Mouse (Mus musculus): ENCODE measurements at regions not wholly inside any gene's neighbourhood (a gene's known extent, or its start where the extent isn't known, plus 50 kb on each side); places are given as distances from the start of the nearest gene placed in this dataset.

DNA sequence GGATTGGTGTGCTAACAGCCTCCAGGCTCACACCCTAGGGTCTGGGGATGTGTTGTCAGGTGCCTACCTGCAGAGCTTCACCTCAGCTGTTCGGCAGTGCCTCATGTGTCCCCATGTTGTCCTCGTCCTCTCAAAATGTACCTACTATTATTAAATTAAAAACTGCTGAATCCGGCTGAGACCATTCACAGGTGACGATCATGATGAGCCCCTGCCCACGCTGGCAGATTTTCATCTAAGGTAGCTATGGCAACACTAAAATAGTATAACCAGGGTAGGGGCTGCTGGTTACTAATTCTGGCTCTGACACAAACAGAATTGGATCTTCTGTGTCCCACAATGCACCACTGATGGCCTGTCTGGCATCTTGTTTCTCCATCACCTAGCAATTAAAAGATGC is 196.8 kb downstream of the Pdcd6ip start:
- Histone ChIP-seq H3K4me1 (replicated peaks; ENCODE audit: low read depth, low read length) (peaks cover 34% of the 10 kb centered on the region), H3K27me3 (ENCODE audit: insufficient read depth, low read length) (peaks cover 5% of the 10 kb centered on the region), H3K4me3 (replicated peaks; ENCODE audit: low read length) (no peak overlapping the region), H3K9me3 (ENCODE audit: low read length) (no peaks in the 10 kb centered on the region), H3K36me3 (ENCODE audit: insufficient read depth, low read length) (no peaks in the 10 kb centered on the region)
- TF ChIP-seq POU5F1 (IDR thresholded peaks at IDR 0.05; ENCODE audit: borderline replicate concordance, low read length) (no peak), CTCF (conservative IDR thresholded peaks at IDR 0.05; ENCODE audit: low read length) (no peak), NANOG (IDR thresholded peaks at IDR 0.05; ENCODE audit: borderline replicate concordance, low read length) (no peak)

DNA sequence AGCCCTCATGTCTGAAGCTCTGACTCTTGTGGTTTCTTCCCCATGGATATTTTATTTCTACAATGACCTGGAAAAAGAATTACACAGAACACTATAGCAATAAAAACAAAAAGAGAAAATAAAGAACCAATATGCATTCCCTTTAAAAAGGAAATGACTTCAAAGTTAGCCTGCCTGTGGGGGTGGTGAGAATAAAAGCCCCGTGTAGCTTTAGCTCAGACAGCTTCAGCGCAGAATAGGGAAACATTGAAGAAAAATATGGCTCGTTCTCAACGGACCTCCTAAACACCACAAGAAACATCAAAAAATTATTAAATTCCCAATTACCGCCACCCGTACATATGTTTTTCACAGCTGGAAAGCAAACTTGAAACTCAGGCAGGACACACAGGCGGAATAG is 198.7 kb downstream of the Pdcd6ip start:
- Histone ChIP-seq H3K4me3 (replicated peaks; ENCODE audit: low read length) (no peak overlapping the region), H3K9me3 (ENCODE audit: low read length) (no peaks in the 10 kb centered on the region), H3K36me3 (ENCODE audit: insufficient read depth, low read length) (no peaks in the 10 kb centered on the region), H3K27me3 (ENCODE audit: insufficient read depth, low read length) (peaks cover 3% of the 10 kb centered on the region), H3K4me1 (replicated peaks; ENCODE audit: low read depth, low read length) (peaks cover 25% of the 10 kb centered on the region)
- TF ChIP-seq POU5F1 (IDR thresholded peaks at IDR 0.05; ENCODE audit: borderline replicate concordance, low read length) (no peak), NANOG (IDR thresholded peaks at IDR 0.05; ENCODE audit: borderline replicate concordance, low read length) (no peak), CTCF (conservative IDR thresholded peaks at IDR 0.05; ENCODE audit: low read length) (no peak)

GRCm38 (mm10) chr9:113508821-113509220 is 199.2 kb downstream of the Pdcd6ip start:
- Histone ChIP-seq H3K27me3 (ENCODE audit: insufficient read depth, low read length) (peaks cover 3% of the 10 kb centered on the region; the same call in 1 of the 2 replicates), H3K9me3 (ENCODE audit: low read length) (no peaks in the 10 kb centered on the region), H3K4me3 (replicated peaks; ENCODE audit: low read length) (no peak overlapping the region), H3K36me3 (ENCODE audit: insufficient read depth, low read length) (no peaks in the 10 kb centered on the region), H3K4me1 (replicated peaks; ENCODE audit: low read depth, low read length) (peaks cover 25% of the 10 kb centered on the region)
- TF ChIP-seq NANOG (IDR thresholded peaks at IDR 0.05; ENCODE audit: borderline replicate concordance, low read length) (no peak), POU5F1 (IDR thresholded peaks at IDR 0.05; ENCODE audit: borderline replicate concordance, low read length) (no peak), CTCF (conservative IDR thresholded peaks at IDR 0.05; ENCODE audit: low read length) (no peak)

GRCm38 (mm10) chr9:113507561-113508460 is 200.2 kb downstream of the Pdcd6ip start:
- no peaks in the 10 kb centered on the region for H3K36me3 ChIP-seq (ENCODE audit: insufficient read depth, low read length)
- TF ChIP-seq POU5F1 (IDR thresholded peaks at IDR 0.05; ENCODE audit: borderline replicate concordance, low read length) (no peak), CTCF (conservative IDR thresholded peaks at IDR 0.05; ENCODE audit: low read length) (no peak), NANOG (IDR thresholded peaks at IDR 0.05; ENCODE audit: borderline replicate concordance, low read length) (no peak)

GRCm38 (mm10) chr9:113499246-113499645 is 208.8 kb downstream of the Pdcd6ip start:
- no peaks in the 10 kb centered on the region for H3K36me3 ChIP-seq (ENCODE audit: insufficient read depth, low read length)
- no peaks in the 10 kb centered on the region for H3K27me3 ChIP-seq (ENCODE audit: insufficient read depth, low read length)
- TF ChIP-seq CTCF (conservative IDR thresholded peaks at IDR 0.05; ENCODE audit: low read length) (no peak), POU5F1 (IDR thresholded peaks at IDR 0.05; ENCODE audit: borderline replicate concordance, low read length) (no peak)
- peaks cover 18% of the 10 kb centered on the region for H3K4me1 ChIP-seq (replicated peaks; ENCODE audit: low read depth, low read length)
- peaks cover 3% of the 10 kb centered on the region for H3K9me3 ChIP-seq (ENCODE audit: low read length)
- no peak overlapping the region for H3K4me3 ChIP-seq (replicated peaks; ENCODE audit: low read length)

More at GRCm38 (mm10) chr9:113507561-113508460, 200.2 kb downstream of the Pdcd6ip start:
- Histone ChIP-seq H3K4me3 (replicated peaks; ENCODE audit: low read length) (peak overlapping the region; percentile 43; the same call in 1 of the 2 replicates), H3K27me3 (ENCODE audit: insufficient read depth, low read length) (peaks cover 3% of the 10 kb centered on the region; the same call in 1 of the 2 replicates), H3K4me1 (replicated peaks; ENCODE audit: low read depth, low read length) (peaks cover 25% of the 10 kb centered on the region), H3K9me3 (ENCODE audit: low read length) (no peaks in the 10 kb centered on the region)

- TF ChIP-seq CTCF (conservative IDR thresholded peaks at IDR 0.05; ENCODE audit: low read length) = no peak
- peak; percentile 79 for TF ChIP-seq NANOG (IDR thresholded peaks at IDR 0.05; ENCODE audit: borderline replicate concordance, low read length)
- Histone ChIP-seq H3K27me3 (ENCODE audit: insufficient read depth, low read length) (no peaks in the 10 kb centered on the region), H3K4me1 (replicated peaks; ENCODE audit: low read depth, low read length) (peaks cover 18% of the 10 kb centered on the region), H3K4me3 (replicated peaks; ENCODE audit: low read length) (no peak overlapping the region), H3K36me3 (ENCODE audit: insufficient read depth, low read length) (no peaks in the 10 kb centered on the region), H3K9me3 (ENCODE audit: low read length) (peaks cover 3% of the 10 kb centered on the region)
These were observed 211.8 kb downstream of the Pdcd6ip start for GRCm38 (mm10) chr9:113496176-113496732.

- peaks cover 27% of the 10 kb centered on the region for H3K4me1 ChIP-seq (replicated peaks; ENCODE audit: low read depth, low read length)
- H3K27me3 ChIP-seq (ENCODE audit: insufficient read depth, low read length) = 0 out of 2 replicates have a peak, but pooled peaks cover 3% of the 10 kb centered on the region
- H3K9me3 ChIP-seq (ENCODE audit: low read length) = no peaks in the 10 kb centered on the region
- H3K4me3 ChIP-seq (replicated peaks; ENCODE audit: low read length) = no peak overlapping the region
- no peak for TF ChIP-seq CTCF (conservative IDR thresholded peaks at IDR 0.05; ENCODE audit: low read length)
- TF ChIP-seq POU5F1 (IDR thresholded peaks at IDR 0.05; ENCODE audit: borderline replicate concordance, low read length) = no peak
- no peak for TF ChIP-seq NANOG (IDR thresholded peaks at IDR 0.05; ENCODE audit: borderline replicate concordance, low read length)
- no peaks in the 10 kb centered on the region for H3K36me3 ChIP-seq (ENCODE audit: insufficient read depth, low read length)
These were observed 219.4 kb downstream of the Pdcd6ip start for GRCm38 (mm10) chr9:113488651-113489050.

DNA sequence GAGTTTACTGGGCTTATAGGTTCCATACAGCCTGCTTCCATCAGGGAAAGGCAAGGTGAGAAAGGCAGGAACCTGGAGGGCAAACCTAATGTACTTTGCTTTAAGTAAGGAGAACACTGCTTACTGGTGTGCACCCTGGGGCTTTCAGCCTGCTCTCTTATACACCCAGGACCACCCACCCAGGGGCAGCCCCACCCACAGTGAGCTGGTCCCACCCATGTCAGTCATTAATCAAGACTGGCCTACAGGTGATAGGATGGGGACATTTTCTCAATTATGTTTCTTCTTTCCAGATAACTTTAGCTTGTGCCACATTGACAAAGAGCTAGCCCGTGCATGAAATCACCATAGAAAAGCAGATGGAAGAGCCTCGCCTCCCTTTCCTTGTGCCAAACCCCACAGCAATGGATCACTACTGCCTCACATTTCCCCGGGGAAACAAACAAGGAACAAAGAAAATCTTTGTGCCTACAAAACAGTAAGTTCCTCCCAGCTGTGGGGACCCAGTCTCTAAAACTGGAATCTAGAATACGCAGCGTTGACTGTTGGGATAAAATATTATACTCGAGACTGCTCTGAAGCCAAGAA is 221.5 kb downstream of the Pdcd6ip start:
- TF ChIP-seq POU5F1 (IDR thresholded peaks at IDR 0.05; ENCODE audit: borderline replicate concordance, low read length) (no peak), CTCF (conservative IDR thresholded peaks at IDR 0.05; ENCODE audit: low read length) (no peak), NANOG (IDR thresholded peaks at IDR 0.05; ENCODE audit: borderline replicate concordance, low read length) (no peak)
- 0 out of 2 replicates have a peak, but pooled peaks cover 3% of the 10 kb centered on the region for H3K27me3 ChIP-seq (ENCODE audit: insufficient read depth, low read length)
- H3K9me3 ChIP-seq (ENCODE audit: low read length) = no peaks in the 10 kb centered on the region
- peaks cover 27% of the 10 kb centered on the region for H3K4me1 ChIP-seq (replicated peaks; ENCODE audit: low read depth, low read length)
- no peaks in the 10 kb centered on the region for H3K36me3 ChIP-seq (ENCODE audit: insufficient read depth, low read length)
- H3K4me3 ChIP-seq (replicated peaks; ENCODE audit: low read length) = no peak overlapping the region

Measured in E14TG2a.4 (cell line).